Mouse (Mus musculus) bone marrow, adult 2 months (tissue): ENCODE measurements around the gene Abtb1.

Experiments used
- CTCF ChIP-seq: fragments of 200-500 bp; IDR thresholded peaks from 2 replicates; pipeline ENCODE4 v1.5.1; 2011; ENCODE audit warnings: low read length, control low read depth; ENCODE audit not compliant: control insufficient read depth, insufficient read depth
- POLR2A ChIP-seq: fragments of 200-500 bp; IDR thresholded peaks from 2 replicates; pipeline ENCODE4 v1.6.1; 2011; ENCODE audit warnings: low read depth, mild to moderate bottlenecking, control low read depth, low read length, borderline replicate concordance; ENCODE audit not compliant: control insufficient read depth

DNA sequence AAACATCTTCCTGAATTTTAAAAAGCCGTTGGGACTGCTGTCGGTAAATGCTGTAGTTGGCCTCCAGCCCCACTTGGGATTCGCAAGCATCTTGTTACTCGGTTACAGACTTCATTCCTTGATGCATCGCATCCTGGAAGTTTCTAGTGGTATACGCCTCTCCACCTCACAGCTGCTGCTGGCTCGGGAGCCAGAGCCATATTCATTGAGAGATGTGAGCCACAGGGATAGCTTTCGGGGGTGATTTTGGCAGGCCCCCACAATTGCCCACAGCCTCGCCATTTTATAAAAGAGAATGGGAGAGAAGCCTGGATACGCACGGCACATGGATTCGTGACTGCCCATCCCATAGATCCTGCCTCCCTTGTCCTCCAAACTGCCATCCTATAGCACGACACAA is 47.9 kb downstream of the Abtb1 start:
- no peak for TF ChIP-seq CTCF
- no peak for TF ChIP-seq POLR2A
